Mouse (Mus musculus) olfactory bulb, adult 2 months (tissue): ENCODE measurements around the gene Timp2.

ENCODE experiments used
- CTCF ChIP-seq: fragments of 200-500 bp; IDR thresholded peaks from 2 replicates; pipeline ENCODE4 v1.5.1; 2012; ENCODE audit warnings: low read depth, mild to moderate bottlenecking, low read length, moderate library complexity; ENCODE audit not compliant: insufficient read depth
- POLR2A ChIP-seq: fragments of 200-500 bp; IDR thresholded peaks from 2 replicates; pipeline ENCODE4 v1.6.1; 2012; ENCODE audit warnings: mild to moderate bottlenecking, low read depth, low read length, moderate library complexity; ENCODE audit not compliant: insufficient read depth

- TF ChIP-seq CTCF (no peak), POLR2A (no peak)
Observed at GRCm38 (mm10) chr11:118321971-118322370, 33.6 kb downstream of the Timp2 start.
